Comparison of ENCODE assay signal across 9 mouse cellular contexts in the genomic region with DNA sequence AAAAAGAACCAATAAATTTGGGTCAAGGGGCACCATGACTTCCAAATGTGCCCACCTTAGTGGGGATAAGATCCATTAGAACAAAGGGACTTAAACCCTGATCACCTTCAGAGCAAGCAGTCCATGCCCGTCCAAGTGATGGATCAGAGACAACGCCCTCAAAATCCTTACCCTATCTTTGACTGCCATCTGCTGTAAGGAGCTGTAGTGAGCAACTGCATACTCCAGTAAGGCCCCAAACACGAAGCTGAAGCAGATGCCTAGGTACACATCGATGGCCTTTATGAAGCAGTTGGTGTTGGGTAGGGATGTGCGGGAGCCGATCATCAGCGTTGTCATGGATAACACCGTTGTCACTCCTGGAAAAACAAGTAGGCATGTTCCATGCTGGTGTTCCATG. TPM values are rescaled to one million over a fixed set of nuclear protein-coding genes. Genes with fewer than 3 reads are reported as not detected.
A peak's percentile ranks its signal among the peaks of the same experiment; 100 is the strongest.
DNase-seq lines count a peak whose midpoint lies in the region; TF ChIP-seq lines count a peak whose summit lies in the region.
"Had no signal": no experiment of that assay in that cellular context is flagged by ENCODE, and none has a peak within 500 bp of the region (broad histone marks: within the 10 kb centered on the region; RNA-seq: fewer than 3 reads in every experiment).

No protein-coding gene starts in this region.

- H3K4me3 ChIP-seq in kidney, adult 2 months (ENCODE audit: insufficient read depth, low read depth, low read length) = no peak overlapping the region
- H3K4me3 ChIP-seq in cerebellum, adult 2 months (replicated peaks; ENCODE audit: insufficient read depth, low read depth, low read length) = no peak overlapping the region

- no peaks in the 10 kb centered on the region for H3K36me3 ChIP-seq in kidney, adult 2 months (ENCODE audit: control insufficient read depth, insufficient read depth, low read length)

- TF ChIP-seq CTCF in kidney, adult 2 months (conservative IDR thresholded peaks at IDR 0.05; ENCODE audit: insufficient read depth, insufficient read length, low read depth, low read length) = peak; percentile 57
- peak; percentile 70 for TF ChIP-seq CTCF in cerebellum, adult 2 months (IDR thresholded peaks at IDR 0.05; ENCODE audit: borderline replicate concordance, insufficient read depth, low read depth, low read length)

- no peak for TF ChIP-seq POLR2A in kidney, adult 2 months (IDR thresholded peaks at IDR 0.05; ENCODE audit: low read depth, low read length)
- no peak for TF ChIP-seq POLR2A in cerebellum, adult 2 months (IDR thresholded peaks at IDR 0.05; ENCODE audit: borderline replicate concordance, insufficient read depth, low read length)

- H3K27me3 ChIP-seq in kidney, adult 2 months (replicated peaks; ENCODE audit: control insufficient read depth, insufficient read depth, low read length) = no peaks in the 10 kb centered on the region
- no peaks in the 10 kb centered on the region for H3K27me3 ChIP-seq in cerebellum, adult 2 months (ENCODE audit: control insufficient read depth, insufficient read depth, low read length)

- peak; percentile 7 for DNase-seq in kidney, adult 2 months
- DNase-seq in kidney, adult 18-20 months = no peak
- DNase-seq in ovary, postnatal 14 days (ENCODE audit: low spot score) = peak; percentile 1
- DNase-seq in ovary, postnatal 10 days (ENCODE audit: low spot score) = no peak
- DNase-seq in cerebellum, adult 2 months = peak; percentile 23 to 24
- peak; percentile 20 for DNase-seq in retina, postnatal 7 days (ENCODE audit: low read depth, low spot score)
- DNase-seq in urinary bladder, adult 18-20 months (ENCODE audit: low spot score in 2 of 2) = no peak
- DNase-seq: heart, adult 11 months had no signal

- 74% methylated on average over 8 of the region's 8 CpGs for WGBS in kidney, adult 2 months
- WGBS in cerebellum, adult 2 months = 75% methylated on average over 8 of the region's 8 CpGs

- H3K4me1 ChIP-seq in kidney, adult 2 months (ENCODE audit: control insufficient read depth, insufficient read depth, low read length) = no peaks in the 10 kb centered on the region
- H3K4me1 ChIP-seq in cerebellum, adult 2 months (ENCODE audit: control insufficient read depth, insufficient read depth, low read length) = no peaks in the 10 kb centered on the region

- H3K27ac ChIP-seq in kidney, adult 2 months (ENCODE audit: insufficient read depth, low read depth, low read length) = no peak overlapping the region
- H3K27ac ChIP-seq in cerebellum, adult 2 months (ENCODE audit: insufficient read depth, low read length) = no peak overlapping the region

RNA-seq across cellular contexts. Expression of a gene that starts 24.6 kb away (rescaled TPM):
- 0.18 and 0.31 TPM in 2 replicates for polyA plus RNA-seq in kidney, adult 2 months (2012; rRNA removed)
- 0.05 TPM in 1 of 2 replicates, not detected in the other for polyA plus RNA-seq in cerebellum, adult 2 months (2012; rRNA removed)

RNA-seq across cellular contexts. Expression of a gene that starts 40.6 kb away (rescaled TPM):
- 0.42 and 0.45 TPM in 2 replicates for polyA plus RNA-seq in kidney, adult 2 months (2012; rRNA removed)
- polyA plus RNA-seq in cerebellum, adult 2 months (2012; rRNA removed) = 6.3 and 6.5 TPM in 2 replicates

RNA-seq across cellular contexts. Expression of a gene that starts 45.0 kb away (rescaled TPM):
- not detected in 2 replicates for polyA plus RNA-seq in kidney, adult 2 months (2012; rRNA removed)
- not detected in 2 replicates for polyA plus RNA-seq in cerebellum, adult 2 months (2012; rRNA removed)
- polyA plus RNA-seq: testis, adult 2 months had no signal

Comparison
In these comparisons a context has a peak if more than half of its experiments do, and no peak if none do; other contexts are left out.
1. DNase-seq: peak in kidney, adult 2 months (single experiment), ovary, postnatal 14 days (single experiment), cerebellum, adult 2 months (2 of 2) and retina, postnatal 7 days (single experiment); none in kidney, adult 18-20 months (single experiment), ovary, postnatal 10 days (single experiment) and urinary bladder, adult 18-20 months (0 of 2).